Mouse (Mus musculus) ovary, postnatal 36 days (tissue): ENCODE data around the gene Adm.

Experiments
- DNase-seq: peaks from one replicate; pipeline ENCODE4 v3.0.0; 2022; ENCODE audit warnings: low spot score, mixed read lengths

Adm gene

GRCm38 (mm10) chr7:110658378-110658928 is 31.0 kb downstream of the Adm start:
- no peak for DNase-seq

- DNase-seq: no peak
Observed at GRCm38 (mm10) chr7:110666537-110666936, 39.1 kb downstream of the Adm start.

- DNase-seq: no peak
Observed at GRCm38 (mm10) chr7:110668247-110668646, 40.8 kb downstream of the Adm start.

DNA sequence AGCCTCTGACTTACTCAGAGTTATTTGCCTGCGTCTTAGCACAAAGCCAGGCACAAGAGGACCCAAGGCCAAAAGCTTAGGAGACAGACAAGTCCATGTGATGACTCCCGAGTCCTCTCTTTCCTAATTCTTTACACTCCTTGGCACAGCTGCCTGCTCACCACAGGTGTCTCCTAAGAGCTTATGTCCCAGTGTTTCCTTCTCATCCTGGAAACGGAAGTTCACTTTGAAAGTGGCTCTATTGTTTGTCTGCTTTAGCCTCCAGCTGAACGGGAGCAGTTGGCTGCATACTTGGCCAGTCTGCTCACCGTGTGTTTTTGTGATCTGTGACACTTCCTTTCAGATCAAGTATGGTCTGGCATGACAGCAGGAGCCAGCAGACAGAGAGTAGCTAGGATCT is 41.3 kb downstream of the Adm start:
- DNase-seq: no peak

GRCm38 (mm10) chr7:110671121-110671680 is 43.7 kb downstream of the Adm start:
- no peak for DNase-seq
